Mouse (Mus musculus) ES-E14 (cell line): ENCODE measurements around the gene Mrpl38.

ENCODE experiments used
- CHD2 ChIP-seq: IDR thresholded peaks from 2 replicates; pipeline ENCODE4 v1.6.1; 2014; ENCODE audit warnings: mild to moderate bottlenecking, low read depth, low read length, inconsistent platforms
- HCFC1 ChIP-seq: IDR thresholded peaks from 2 replicates; pipeline ENCODE4 v1.6.1; 2012; ENCODE audit warnings: low read length, inconsistent platforms, borderline replicate concordance; ENCODE audit not compliant: insufficient read depth
- ZC3H11A ChIP-seq: IDR thresholded peaks from 2 replicates; pipeline ENCODE4 v1.6.1; 2012; ENCODE audit warnings: low read depth, mild to moderate bottlenecking, inconsistent platforms, low read length, borderline replicate concordance

- TF ChIP-seq CHD2 (no peak), ZC3H11A (no peak), HCFC1 (no peak)
Observed at GRCm38 (mm10) chr11:116132366-116133333, 6.0 kb downstream of the Mrpl38 start.
